Mouse (Mus musculus): ENCODE measurements around the gene Tln2.

GRCm38 (mm10) chr9:67504669-67505260 is 54.7 kb downstream of the Tln2 start:
- TF ChIP-seq CTCF (IDR thresholded peaks at IDR 0.05; ENCODE audit: extremely low read depth, insufficient read depth, insufficient read length, insufficient replicate concordance), result no peak
- no peak for TF ChIP-seq POLR2A (IDR thresholded peaks at IDR 0.05; ENCODE audit: low read depth, low read length)

Data from spleen, adult 2 months (tissue).